Mouse (Mus musculus) layer of hippocampus, adult 18-20 months (tissue): ENCODE measurements at regions not wholly inside any gene's neighbourhood (a gene's known extent, or its start where the extent isn't known, plus 50 kb on each side); places are given as distances from the start of the nearest gene placed in this dataset.

ENCODE experiments used
- DNase-seq, 2 experiments: peaks; one replicate each; pipeline ENCODE4 v3.0.0; 2022; ENCODE audit warnings: low spot score in 2 of 2

GRCm38 (mm10) chr8:18316488-18316887 is 661.6 kb downstream of the Defb40 start:
- no peak for DNase-seq

GRCm38 (mm10) chr8:18311597-18311996 is 666.5 kb downstream of the Defb40 start:
- no peak for DNase-seq

GRCm38 (mm10) chr8:18310927-18311326 is 667.1 kb downstream of the Defb40 start:
- no peak for DNase-seq

- peak in 1 of 2 experiments; percentile 17 for DNase-seq
Observed at GRCm38 (mm10) chr8:18287536-18288237, 690.4 kb downstream of the Defb40 start.

- peak in 1 of 2 experiments; percentile 10 for DNase-seq
Observed at GRCm38 (mm10) chr8:18279932-18280331, 698.1 kb downstream of the Defb40 start.

- peak; percentile 50 to 73 for DNase-seq
Observed at GRCm38 (mm10) chr8:18268301-18268700, 709.8 kb downstream of the Defb40 start.

GRCm38 (mm10) chr8:18258287-18258961 is 719.6 kb downstream of the Defb40 start:
- DNase-seq: no peak

- DNase-seq: no peak
Observed at GRCm38 (mm10) chr8:18246299-18246698, 731.8 kb downstream of the Defb40 start.

GRCm38 (mm10) chr8:18217599-18217998 is 760.5 kb downstream of the Defb40 start:
- no peak for DNase-seq

- no peak for DNase-seq
Observed at GRCm38 (mm10) chr8:18217192-18217591, 760.9 kb downstream of the Defb40 start.

- DNase-seq: no peak
Observed at GRCm38 (mm10) chr8:18216516-18216915, 761.5 kb downstream of the Defb40 start.

- DNase-seq: no peak
Observed at GRCm38 (mm10) chr8:18210067-18210466, 768.0 kb downstream of the Defb40 start.

- no peak for DNase-seq
Observed at GRCm38 (mm10) chr8:18208658-18209057, 769.4 kb downstream of the Defb40 start.

- no peak for DNase-seq
Observed at GRCm38 (mm10) chr8:18187486-18187885, 790.6 kb downstream of the Defb40 start.

GRCm38 (mm10) chr8:18175544-18176092 is 802.4 kb downstream of the Defb40 start:
- no peak for DNase-seq

GRCm38 (mm10) chr8:18158619-18159018 is 819.4 kb downstream of the Defb40 start:
- DNase-seq: no peak

- no peak for DNase-seq
Observed at GRCm38 (mm10) chr8:18115333-18116044, 862.6 kb downstream of the Defb40 start.

GRCm38 (mm10) chr8:18113262-18113661 is 864.8 kb downstream of the Defb40 start:
- DNase-seq: no peak

- DNase-seq: no peak
Observed at GRCm38 (mm10) chr8:18109480-18109879, 868.6 kb downstream of the Defb40 start.

GRCm38 (mm10) chr8:18106827-18107226 is 871.2 kb downstream of the Defb40 start:
- DNase-seq: no peak

- no peak for DNase-seq
Observed at GRCm38 (mm10) chr8:18065456-18065855, 912.6 kb downstream of the Defb40 start.

- DNase-seq: peak; percentile 4 to 25
Observed at GRCm38 (mm10) chr8:18059526-18059925, 918.5 kb downstream of the Defb40 start.
